Mouse (Mus musculus) ES-CJ7 (cell line): ENCODE results near the gene Bola2.
"Not testable (repeated sequence)": the region's sequence is repeated elsewhere in the genome, so short reads cannot be mapped to it uniquely, and the experiment has no call there.

ENCODE experiments used
- DNase-seq: peaks from one replicate; pipeline ENCODE4 v3.0.0; 2011; ENCODE audit warnings: low read depth, low spot score

Bola2 gene

DNA sequence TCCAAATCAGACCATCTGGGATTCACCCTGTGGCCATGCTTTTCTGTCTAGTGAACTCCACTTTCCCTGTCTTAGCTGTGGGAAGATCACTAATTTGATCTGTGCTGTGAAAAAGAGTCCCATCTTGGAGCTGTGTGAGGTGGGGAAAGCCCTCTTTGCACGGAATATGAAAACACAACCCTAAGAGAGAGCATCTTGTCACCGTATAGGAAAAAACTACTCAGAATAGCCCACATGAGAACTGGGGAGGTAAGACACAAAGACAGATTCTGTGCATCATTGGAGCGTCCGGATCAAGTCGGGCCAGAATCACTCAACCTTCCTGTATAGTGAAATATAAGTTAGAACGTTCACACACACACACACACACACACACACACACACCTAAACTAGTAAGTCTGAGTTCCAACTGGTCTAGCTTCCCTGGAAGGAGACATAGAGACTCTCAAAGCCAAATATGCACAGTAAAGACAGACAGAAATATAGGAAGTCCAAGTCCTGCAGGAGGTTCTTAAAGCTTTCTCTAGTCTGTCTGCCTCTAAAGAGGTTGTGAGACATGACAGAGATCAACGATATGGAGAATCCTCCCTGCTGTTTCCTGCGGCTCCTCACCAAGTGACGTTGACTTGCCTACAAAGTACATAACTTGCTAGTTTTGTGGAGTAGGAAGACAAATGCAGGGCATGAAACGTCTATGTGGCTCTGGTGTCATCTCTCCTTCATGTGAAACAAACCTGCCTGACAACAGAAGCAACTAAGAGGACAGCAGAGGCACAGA is 13.2 kb downstream of the Bola2 start:
- no peak for DNase-seq

DNA sequence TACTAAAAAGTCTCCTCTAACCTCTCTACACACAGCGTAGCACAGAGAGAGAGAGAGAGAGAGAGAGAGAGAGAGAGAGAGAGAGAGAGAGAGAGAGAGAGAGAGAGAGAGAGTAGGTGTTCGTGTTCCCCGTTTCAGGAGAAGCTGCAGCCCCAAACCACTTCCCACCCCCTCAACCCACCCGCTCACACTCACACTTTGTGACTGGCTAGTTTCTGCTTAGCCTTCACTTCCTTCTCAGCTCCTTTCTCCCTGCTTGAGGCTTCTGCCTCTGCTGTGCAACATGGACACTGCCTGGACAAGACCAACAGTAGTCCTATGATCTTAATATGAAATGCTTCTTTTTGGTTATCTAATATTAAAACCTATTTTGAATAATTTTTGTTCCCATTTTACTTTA is 15.1 kb downstream of the Bola2 start:
- DNase-seq = no peak

GRCm38 (mm10) chr7:126711910-126712309 is 16.7 kb downstream of the Bola2 start:
- no peak for DNase-seq

DNA sequence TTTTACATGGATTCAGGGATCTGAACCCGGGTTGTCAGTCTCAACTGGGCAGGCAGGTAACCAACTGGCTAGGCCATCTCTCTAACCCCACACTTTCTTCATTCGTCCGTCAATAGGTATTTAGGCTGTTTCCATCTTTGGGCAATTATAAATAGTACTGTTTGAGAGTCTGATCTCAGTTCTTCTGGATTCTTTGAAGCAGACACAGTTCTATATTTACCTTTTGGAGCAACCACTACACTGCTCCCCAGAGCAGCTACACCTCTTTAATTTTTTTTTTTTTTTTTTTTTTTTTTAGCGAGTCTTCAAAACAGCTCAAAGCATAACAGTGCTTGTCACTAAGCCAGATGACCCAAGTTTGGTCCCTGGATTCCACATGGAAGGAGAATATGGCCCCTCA is 20.5 kb downstream of the Bola2 start:
- no peak for DNase-seq

- DNase-seq = no peak
Observed at GRCm38 (mm10) chr7:126717566-126717965, 22.4 kb downstream of the Bola2 start.

DNA sequence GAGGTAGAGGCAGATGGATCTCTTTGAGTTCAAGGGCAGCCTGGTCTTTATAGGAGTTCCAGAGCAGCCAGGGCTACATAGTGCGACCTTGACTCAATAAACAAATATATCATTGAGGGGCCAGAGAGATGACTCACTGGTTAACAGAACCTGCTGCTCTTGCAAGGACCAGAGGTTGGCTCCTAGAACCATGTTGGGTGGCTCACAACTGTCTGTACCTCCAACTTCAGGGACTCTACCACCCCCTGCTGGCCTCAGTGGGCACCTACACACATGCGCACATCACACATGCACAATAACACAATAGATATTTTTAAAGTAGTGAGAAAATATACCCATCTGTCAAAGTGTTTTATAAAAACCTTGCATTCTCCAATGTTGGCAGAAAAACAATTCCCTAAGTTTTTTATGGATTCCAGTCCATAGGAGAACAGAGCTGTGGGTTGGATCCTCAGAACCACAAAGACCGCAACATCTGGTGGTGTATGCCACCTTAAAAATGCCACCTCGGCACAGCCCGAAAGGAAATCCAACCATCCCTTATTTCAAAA is 23.7 kb downstream of the Bola2 start:
- DNase-seq = peak; percentile 69

- DNase-seq = no peak
Observed at GRCm38 (mm10) chr7:126721635-126722034, 26.4 kb downstream of the Bola2 start.

DNA sequence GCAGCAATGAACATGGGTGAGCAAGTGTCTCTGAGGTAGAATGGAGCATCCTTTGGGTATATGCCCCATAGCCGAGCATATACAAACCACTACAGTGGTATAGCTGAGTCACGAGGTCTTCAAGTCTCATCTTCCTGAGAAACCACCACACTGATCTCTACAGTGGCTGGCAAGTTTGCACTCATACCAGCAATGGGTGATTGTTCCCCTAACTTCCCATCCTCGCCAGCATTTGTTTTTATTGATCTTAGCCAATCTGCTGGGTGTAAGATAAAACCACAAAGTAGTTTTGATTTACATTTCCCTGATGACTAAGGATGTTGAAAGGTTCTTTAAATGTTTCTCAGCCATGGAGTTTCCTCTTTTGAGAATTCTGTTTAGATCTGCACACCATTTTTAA is 29.9 kb downstream of the Bola2 start:
- DNase-seq = no peak

DNA sequence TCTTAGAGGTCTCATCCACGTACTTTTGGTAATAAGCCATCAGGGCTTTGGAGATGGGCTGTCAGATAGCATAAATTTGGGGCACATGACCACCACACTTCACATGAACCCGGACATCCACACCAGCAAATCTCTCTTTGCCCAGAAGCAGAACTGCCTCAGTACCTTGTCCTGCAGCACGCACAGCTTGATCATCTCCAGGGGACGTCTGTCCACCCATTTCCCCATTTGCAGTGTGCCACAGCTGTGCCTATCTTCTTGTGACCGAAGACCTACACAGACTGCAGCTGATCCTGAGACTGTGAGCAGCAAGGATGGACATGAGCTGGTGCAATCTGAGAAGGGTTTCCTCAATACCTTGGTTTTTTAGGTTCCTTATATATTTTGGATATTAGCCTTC is 30.5 kb downstream of the Bola2 start:
- DNase-seq = no peak

DNA sequence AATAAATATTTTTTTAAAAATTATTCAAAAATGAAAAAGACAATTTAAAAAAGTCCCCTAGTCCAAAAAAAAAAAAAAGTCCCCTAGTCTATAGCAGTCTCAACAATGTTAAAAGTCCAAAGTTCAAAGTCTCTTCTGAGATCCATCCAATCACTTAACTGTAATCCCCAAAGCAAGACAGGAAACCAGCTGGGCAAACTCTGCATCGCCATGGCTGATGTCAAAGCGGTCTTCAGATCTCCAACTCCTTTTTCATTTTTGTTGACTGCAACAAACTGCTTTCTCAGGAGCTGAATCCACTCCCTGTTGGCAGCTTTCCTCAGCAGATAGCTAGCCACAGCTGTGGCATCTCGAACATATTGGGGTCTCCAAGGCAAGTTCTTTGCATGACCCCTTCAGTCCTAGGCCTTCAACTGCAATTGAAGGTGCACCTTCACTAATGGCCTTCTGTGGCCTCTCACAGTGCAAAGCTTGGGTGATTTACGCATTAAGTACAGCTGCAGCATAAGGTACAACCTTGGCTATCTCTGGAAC is 35.1 kb downstream of the Bola2 start:
- not testable (repeated sequence) for DNase-seq

DNA sequence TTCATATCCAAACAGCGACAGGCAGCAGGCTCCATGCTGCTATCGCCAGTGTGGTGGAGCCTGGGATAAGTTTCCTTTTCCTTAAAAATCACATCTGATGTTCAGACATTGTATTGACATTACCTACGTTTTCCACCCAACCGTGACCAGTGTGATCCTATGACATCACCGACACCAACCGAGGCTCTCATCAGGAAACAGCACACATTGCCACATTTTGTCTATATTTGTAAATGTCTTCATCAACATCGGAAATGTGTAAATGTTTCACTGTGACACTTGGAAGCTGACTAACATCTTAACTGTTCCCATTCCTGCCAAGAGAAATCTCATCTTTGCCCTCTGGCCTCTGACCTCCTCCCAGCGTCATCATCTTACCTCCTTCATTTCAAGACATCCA is 40.9 kb downstream of the Bola2 start:
- no peak for DNase-seq

- no peak for DNase-seq
Observed at GRCm38 (mm10) chr7:126739551-126739950, 44.4 kb downstream of the Bola2 start.

GRCm38 (mm10) chr7:126740132-126740735 is 45.0 kb downstream of the Bola2 start:
- DNase-seq = no peak

DNA sequence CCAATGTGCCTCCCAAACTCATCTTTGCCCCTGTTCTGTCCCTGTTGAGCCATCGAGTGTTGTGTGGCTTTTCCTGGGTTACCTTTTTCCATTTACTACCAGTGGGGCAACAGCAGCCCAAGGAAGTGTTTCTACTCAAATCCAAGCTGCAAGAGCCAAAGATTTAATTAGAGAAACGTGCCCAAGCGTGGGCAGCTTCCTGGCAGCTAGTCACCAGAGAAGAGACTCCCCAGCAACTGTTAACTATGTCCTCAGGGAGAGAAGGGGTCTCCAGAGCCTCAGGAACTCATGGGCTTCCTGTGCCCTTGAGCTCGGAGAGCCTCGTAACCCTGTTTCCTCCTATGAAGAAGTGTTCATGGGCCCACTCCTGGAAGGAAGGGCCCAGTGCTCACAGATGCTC is 45.8 kb downstream of the Bola2 start:
- DNase-seq = no peak

GRCm38 (mm10) chr7:126741452-126741851 is 46.3 kb downstream of the Bola2 start:
- DNase-seq = no peak

DNA sequence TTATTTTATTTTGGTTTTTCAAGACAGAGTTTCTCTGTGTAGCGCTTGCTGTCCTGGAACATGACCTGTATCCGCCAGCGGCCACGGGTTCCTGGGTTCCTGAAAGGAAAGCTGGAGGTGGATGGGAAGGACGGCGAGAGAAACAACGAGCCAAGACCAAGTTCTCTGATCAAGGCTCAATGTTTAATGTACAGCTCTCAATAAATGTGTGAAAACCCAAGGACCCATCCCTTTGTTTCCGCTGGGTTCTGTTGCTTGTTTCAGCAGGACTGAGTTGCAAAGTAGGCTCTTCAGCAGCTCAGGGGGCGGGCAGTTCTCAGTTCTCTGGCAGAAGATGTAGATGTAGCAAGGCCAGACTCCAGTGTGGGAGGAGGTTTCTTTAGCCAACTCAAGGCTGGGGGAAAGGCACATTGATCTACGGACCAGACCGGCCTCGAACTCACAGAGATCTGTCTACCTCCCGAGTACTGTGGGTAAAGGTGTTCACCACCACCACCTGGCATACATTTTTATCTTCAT is 46.8 kb downstream of the Bola2 start:
- DNase-seq = no peak

DNA sequence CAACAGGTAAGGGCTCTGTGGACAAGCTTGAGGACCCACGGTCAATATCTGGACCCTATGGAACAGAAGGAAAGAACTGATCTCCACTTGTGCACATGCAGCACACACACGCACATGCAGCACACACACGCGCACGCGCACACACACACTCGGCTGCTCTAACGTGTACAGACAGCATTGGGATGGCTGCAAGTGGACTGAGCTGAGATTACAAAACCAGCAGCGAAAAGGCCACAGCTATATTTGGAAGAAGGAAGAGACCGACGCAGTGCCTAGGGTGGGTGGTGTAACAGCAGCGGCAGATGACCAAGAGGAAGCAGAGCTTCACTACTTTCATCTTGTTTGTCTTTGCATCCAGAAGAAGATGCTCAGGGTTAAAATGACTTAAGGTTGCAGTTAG is 50.9 kb downstream of the Bola2 start:
- DNase-seq = no peak

DNA sequence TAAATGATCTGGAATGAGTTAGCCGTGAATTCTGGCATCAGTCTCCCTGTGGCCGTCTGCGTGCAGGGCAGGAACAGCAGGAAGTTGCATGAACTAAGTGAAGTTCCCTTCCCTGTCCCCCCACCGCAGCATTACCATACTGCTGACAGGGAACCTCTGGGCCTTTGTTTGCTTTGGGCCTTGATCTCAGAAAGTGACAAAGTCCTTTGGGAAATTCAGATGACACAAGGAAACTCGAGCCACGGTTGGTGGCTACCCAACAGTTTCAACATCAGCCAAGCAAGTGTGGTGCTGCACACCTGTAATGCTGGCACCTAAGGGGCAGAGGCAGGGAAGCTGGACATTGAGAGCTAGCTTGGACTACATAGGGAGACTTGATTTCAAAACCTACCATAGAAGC is 51.6 kb downstream of the Bola2 start:
- no peak for DNase-seq

DNA sequence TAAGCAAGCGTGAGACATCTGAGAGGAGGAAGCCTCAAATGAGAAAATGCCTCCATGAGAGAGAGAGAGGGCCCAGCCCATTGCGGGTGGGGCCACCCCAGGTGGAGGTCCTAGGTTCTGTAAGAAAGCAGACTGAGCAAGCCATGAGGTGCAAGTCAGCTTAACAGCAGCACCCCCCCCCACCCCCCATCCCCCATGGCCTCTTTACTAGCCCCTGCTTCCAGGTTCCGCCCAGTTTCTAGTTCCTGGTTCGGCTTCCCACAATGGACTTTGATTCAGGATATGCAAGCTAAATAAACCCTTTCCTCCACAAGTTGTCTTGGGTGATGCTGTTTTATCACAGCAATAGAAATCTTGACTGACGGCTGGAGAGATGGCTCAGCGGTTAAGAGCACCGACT is 53.6 kb downstream of the Bola2 start:
- no peak for DNase-seq
